Mouse (Mus musculus) heart, embryonic 13.5 days (tissue): ENCODE data around the gene Ubxn6. TPM values are rescaled to one million over a fixed set of nuclear protein-coding genes. Genes with fewer than 3 reads are reported as not detected.

Source experiments
- ATAC-seq: fragments of 200-750 bp; cut with Nextera tagmentation; 2 replicates; pipeline ENCODE4 v1.8.0; 2017; ENCODE audit warnings: moderate TSS enrichment; ENCODE audit not compliant: insufficient number of reproducible peaks, low FRiP score, low TSS enrichment; ENCODE audit errors: extremely low read depth
- H3K27ac ChIP-seq: fragments of 300-500 bp; sonication (generic); replicated peaks from 2 replicates; pipeline ENCODE4 v1.5.1; 2015; ENCODE audit warnings: moderate library complexity, mild to moderate bottlenecking, inconsistent platforms
- H3K27me3 ChIP-seq: fragments of 300-500 bp; sonication (generic); replicated peaks from 2 replicates; pipeline ENCODE4 v1.6.1; 2015; ENCODE audit warnings: mild to moderate bottlenecking, inconsistent platforms
- H3K36me3 ChIP-seq: fragments of 300-500 bp; sonication (generic); 2 replicates; pipeline ENCODE4 v1.6.1; 2015; ENCODE audit warnings: mild to moderate bottlenecking, inconsistent platforms
- H3K4me1 ChIP-seq: fragments of 300-500 bp; sonication (generic); 2 replicates; pipeline ENCODE4 v1.6.1; 2015; ENCODE audit warnings: inconsistent platforms
- H3K4me2 ChIP-seq: fragments of 300-500 bp; sonication (generic); 2 replicates; pipeline ENCODE4 v1.6.1; 2015; ENCODE audit warnings: inconsistent platforms, mild to moderate bottlenecking, moderate library complexity
- H3K4me3 ChIP-seq: fragments of 300-500 bp; sonication (generic); 2 replicates; pipeline ENCODE4 v1.5.1; 2015; ENCODE audit warnings: moderate library complexity, mild to moderate bottlenecking, inconsistent platforms
- H3K9ac ChIP-seq: fragments of 300-500 bp; sonication (generic); 2 replicates; pipeline ENCODE4 v1.6.1; 2015; ENCODE audit warnings: inconsistent platforms, mild to moderate bottlenecking, moderate library complexity
- H3K9me3 ChIP-seq: fragments of 300-500 bp; sonication (generic); 2 replicates; pipeline ENCODE4 v1.6.1; 2016; ENCODE audit warnings: inconsistent platforms
- WGBS: fragments of 180-500 bp; shearing (Covaris S2); methylation state at CpG from one replicate; pipeline ENCODE4 v1.1.7; 2015; ENCODE audit warnings: mixed read lengths; 5-methylcytosine and 5-hydroxymethylcytosine counted together
- polyA plus RNA-seq: library from polyadenylated mRNA; unstranded; fragments of >200 nt; fragmentation: Nextera tagmentation; extraction: Ambion mirVana; gene quantifications from 2 replicates; pipeline ENCODE4 v1.2.1, GENCODE M21; 2015

Ubxn6 gene
- polyA plus RNA-seq, result 37.8 and 44.2 TPM in 2 replicates

DNA sequence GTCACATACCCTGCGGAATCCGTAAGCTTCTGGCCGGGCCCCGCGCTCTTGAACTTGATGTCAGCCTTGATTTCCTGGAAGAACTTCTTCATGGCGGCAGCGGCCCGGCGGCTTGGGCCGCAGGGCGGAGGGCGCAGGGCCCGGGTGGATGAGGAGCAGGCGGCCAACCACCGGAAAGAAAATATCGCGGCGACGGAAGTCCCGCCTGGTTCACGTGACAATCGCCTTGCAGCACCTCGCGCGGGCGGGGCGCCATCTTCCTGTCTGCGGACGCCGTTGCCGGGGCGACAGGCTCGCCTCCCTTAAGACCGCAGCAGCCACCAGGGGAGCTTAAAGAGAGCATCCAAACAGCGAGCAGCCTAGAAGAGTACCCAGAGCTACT, at the start of gene Ubxn6:
TSS of gene Ubxn6 (minus strand) at position 202 of the 382 bp plus-strand sequence.
- H3K4me1 ChIP-seq, result peaks cover 24% of the 10 kb centered on the region
- H3K4me2 ChIP-seq, result peak within 1 kb of the TSS; percentile 79
- peak within 1 kb of the TSS; percentile 73 for H3K4me3 ChIP-seq
- peak within 1 kb of the TSS; percentile 97 for H3K27ac ChIP-seq
- peak; percentile 20 for ATAC-seq
- no peaks in the 10 kb centered on the region for H3K27me3 ChIP-seq
- WGBS, result under 1% methylated on average over 35 of the region's 35 CpGs
- no peaks in the 10 kb centered on the region for H3K9me3 ChIP-seq
- H3K9ac ChIP-seq, result peak within 1 kb of the TSS; percentile 92
- H3K36me3 ChIP-seq, result peaks cover 38% of the 10 kb centered on the region

DNA sequence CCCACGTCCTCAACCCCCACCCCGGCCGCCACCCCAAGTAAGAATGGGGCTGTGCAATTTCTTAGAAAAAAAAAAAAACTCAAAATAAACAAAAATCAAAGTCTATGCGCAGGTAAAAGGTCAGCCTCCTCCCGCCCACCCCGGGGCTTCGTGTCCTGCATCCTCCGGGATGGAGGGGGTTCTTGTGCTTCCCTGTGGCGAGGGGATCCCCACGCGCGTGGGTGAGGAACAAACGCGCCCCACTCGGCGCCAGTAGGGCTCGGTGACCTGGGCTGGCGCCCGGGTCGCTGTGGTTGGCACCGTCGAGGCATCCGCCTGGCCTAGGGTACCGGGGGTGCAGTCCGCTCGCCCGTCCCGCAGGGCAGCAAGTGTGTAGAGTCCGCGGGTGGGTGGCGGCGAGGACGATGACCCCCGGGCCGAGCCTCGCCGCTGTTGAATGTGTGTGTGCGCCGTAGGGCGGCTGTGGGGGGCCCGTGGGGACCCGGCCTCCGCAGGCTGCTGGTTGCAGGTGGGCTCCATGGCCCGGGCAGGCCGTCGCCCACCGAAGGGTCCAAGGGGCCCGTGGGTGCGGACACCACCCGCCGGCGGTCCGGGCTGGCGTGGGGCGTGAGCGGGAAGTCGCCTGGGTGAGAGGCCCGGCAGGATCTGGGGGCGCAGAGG, 49.0 kb upstream of the Ubxn6 start:
- WGBS, result 32% methylated on average over 59 of the region's 59 CpGs
- Histone ChIP-seq H3K4me3 (peak overlapping the region; percentile 56), H3K9ac (peak overlapping the region; percentile 72), H3K9me3 (peaks cover 9% of the 10 kb centered on the region), H3K27ac (no peak overlapping the region), H3K36me3 (peaks cover 3% of the 10 kb centered on the region; the same call in 1 of the 2 replicates), H3K27me3 (peaks cover 81% of the 10 kb centered on the region), H3K4me2 (peak overlapping the region; percentile 88), H3K4me1 (peaks cover 28% of the 10 kb centered on the region)
- no peak for ATAC-seq

DNA sequence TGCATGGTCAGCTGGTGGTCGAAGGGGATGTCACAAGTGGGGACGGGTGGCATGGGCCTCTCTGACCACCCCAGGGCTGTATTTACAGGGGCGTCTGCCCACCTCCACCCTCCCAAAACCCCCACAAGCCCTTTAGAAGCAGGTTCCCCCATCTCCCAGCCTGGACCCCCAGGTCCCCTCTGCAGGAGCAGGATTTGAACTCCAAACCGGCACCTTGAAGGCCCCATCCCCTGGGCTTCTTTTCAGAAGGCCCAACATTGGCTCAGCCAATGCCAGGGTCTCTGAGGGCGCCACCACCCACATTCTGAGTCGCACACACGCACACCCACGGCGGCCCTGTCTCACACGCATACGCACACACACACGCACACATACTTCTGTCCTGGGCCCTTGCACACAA, 48.3 kb upstream of the Ubxn6 start:
- no peak for ATAC-seq
- H3K27me3 ChIP-seq, result peaks cover 87% of the 10 kb centered on the region
- H3K9ac ChIP-seq, result no peak overlapping the region
- H3K36me3 ChIP-seq, result peaks cover 3% of the 10 kb centered on the region; the same call in 1 of the 2 replicates
- no peak overlapping the region for H3K4me2 ChIP-seq
- H3K27ac ChIP-seq, result no peak overlapping the region
- no peak overlapping the region for H3K4me3 ChIP-seq
- peaks cover 28% of the 10 kb centered on the region for H3K4me1 ChIP-seq
- peaks cover 9% of the 10 kb centered on the region for H3K9me3 ChIP-seq
- WGBS, result 88% methylated on average over 12 of the region's 12 CpGs

DNA sequence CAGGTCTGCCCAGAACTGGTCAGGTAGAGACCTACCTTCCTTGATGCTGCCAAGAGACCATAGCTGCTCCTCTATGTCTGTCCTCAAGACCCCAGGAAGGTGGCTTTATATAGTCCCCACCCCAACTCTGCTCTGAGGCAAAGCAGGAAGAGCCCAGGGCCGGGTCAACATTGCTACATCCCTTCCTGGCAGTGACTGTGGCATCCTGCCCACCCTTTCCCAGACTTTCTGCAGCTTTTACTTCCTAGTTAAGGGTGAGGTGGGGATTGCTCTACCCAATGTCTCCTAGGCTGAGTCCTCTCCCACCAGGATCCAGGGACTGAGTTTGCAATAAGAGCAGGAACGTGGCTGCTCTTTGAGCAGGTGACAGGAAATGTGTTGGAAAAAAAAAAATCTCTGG, 47.0 kb upstream of the Ubxn6 start, which contains the start of gene Lrg1:
TSS of gene Lrg1 (minus strand) at position 176 of the 400 bp plus-strand sequence.
- H3K27me3 ChIP-seq, result peaks cover 93% of the 10 kb centered on the region
- H3K36me3 ChIP-seq, result peaks cover 3% of the 10 kb centered on the region; the same call in 1 of the 2 replicates
- ATAC-seq, result no peak
- no peak within 1 kb of the TSS for H3K9ac ChIP-seq
- WGBS, result 42% methylated on average over 2 of the region's 2 CpGs
- peaks cover 9% of the 10 kb centered on the region for H3K9me3 ChIP-seq
- H3K27ac ChIP-seq, result no peak within 1 kb of the TSS
- no peak within 1 kb of the TSS for H3K4me2 ChIP-seq
- 0 out of 2 replicates have a peak within 1 kb of the TSS, but pooled peaks have one; percentile 42 for H3K4me3 ChIP-seq
- H3K4me1 ChIP-seq, result peaks cover 33% of the 10 kb centered on the region

DNA sequence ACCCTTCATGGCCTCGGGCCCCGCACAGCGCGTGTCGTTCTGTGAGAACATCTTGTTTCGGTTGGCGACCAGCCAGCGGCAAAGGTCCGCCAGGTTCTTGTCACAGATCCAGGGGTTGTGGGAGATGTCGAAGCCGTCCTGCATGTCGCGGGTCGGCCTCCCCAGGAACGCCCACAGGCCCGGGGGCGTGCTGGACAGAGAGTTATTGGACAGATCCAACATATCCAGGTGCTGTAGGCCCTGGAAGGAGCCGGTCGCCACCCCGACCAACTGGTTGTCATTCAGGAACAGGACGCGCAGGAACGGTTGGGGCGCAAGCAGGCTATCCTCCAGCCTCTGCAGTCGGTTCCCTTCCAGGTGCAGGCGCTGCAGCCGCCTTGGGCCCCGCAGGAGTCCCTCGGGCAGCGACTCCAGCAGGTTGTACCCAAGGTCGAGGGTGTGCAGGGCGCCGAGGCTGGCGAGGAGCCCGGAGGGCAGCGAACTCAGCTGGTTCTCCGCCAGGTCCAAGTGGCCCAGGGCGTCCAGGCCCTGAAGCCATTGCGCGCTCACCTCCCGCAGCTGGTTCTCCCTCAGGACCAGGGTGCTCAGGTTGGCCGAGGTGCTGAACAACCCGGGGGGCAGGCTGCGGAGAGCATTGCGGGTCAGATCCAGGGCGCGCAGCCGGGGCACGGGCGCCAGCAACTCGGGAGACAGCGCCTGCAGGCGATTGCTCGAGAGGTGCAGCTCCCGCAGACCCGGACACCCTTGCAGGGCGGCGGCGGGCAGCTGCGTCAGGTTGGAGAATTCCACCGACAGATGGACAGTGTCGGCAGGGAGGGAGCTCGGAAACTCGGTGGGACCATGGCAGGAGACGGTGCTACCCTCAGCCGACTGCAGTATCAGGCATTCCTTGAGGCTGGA, 45.4 kb upstream of the Ubxn6 start:
- ATAC-seq, result no peak
- Histone ChIP-seq H3K9ac (peak overlapping the region; percentile 34), H3K27ac (no peak overlapping the region), H3K4me1 (peaks cover 33% of the 10 kb centered on the region), H3K9me3 (peaks cover 9% of the 10 kb centered on the region), H3K4me2 (peak overlapping the region; percentile 70), H3K27me3 (peaks cover 95% of the 10 kb centered on the region), H3K36me3 (peaks cover 3% of the 10 kb centered on the region; the same call in 1 of the 2 replicates), H3K4me3 (peak overlapping the region; percentile 42)
- WGBS, result 4% methylated on average over 66 of the region's 66 CpGs

DNA sequence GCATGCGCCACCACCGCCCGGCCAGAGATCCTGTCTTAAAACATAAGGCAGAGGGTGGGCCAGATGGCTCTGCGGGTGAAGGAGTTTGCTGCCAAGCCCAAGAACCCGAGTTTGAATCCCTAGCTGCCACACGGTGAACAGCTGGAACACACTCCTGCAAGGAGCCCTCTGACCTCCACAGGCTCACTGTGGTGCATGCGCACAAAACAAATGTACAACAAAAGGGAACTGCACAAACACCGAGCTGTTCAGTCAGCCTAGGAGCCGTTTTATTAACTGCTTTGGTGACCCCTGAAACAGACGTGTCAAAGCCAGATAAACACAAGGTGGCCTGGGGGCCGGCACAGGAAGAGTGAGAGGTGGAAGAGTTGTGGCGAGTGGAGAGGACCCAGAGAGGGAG, 44.6 kb upstream of the Ubxn6 start:
- no peak overlapping the region for H3K27ac ChIP-seq
- no peak for ATAC-seq
- H3K4me3 ChIP-seq, result peak overlapping the region; percentile 42
- 35% methylated on average over 12 of the region's 12 CpGs for WGBS
- peaks cover 29% of the 10 kb centered on the region for H3K4me1 ChIP-seq
- H3K9me3 ChIP-seq, result peaks cover 9% of the 10 kb centered on the region
- peak overlapping the region; percentile 34 for H3K9ac ChIP-seq
- H3K36me3 ChIP-seq, result peaks cover 3% of the 10 kb centered on the region; the same call in 1 of the 2 replicates
- H3K4me2 ChIP-seq, result peak overlapping the region; percentile 70
- H3K27me3 ChIP-seq, result peaks cover 92% of the 10 kb centered on the region

DNA sequence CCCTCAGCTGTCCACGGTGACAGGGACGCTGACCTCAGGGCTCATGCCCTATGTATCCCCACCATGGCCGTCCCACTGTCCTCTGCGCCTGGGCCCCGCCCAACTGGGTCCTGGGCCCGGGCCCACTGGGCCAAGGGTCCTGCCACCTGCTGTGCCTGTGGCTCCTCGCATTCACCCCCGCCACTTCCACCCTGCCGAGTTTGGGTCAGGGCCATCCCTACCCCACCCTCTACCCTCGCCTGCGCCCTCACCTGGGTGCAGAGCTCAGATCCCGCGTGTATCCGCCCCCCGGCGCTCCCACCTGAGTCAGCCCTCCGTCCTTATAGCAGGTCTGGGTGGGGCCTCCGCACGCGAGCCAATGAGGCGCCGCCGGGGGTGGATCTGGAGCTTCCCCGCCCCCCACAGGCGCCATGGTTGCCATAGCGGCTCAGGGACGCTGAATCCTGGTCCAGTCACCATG, 42.5 kb upstream of the Ubxn6 start, which contains the start of gene Plin5:
TSS of gene Plin5 (minus strand) at position 346 of the 460 bp plus-strand sequence.
- Histone ChIP-seq H3K4me1 (peaks cover 22% of the 10 kb centered on the region), H3K4me2 (peak within 1 kb of the TSS; percentile 67), H3K27me3 (peaks cover 70% of the 10 kb centered on the region), H3K9me3 (peaks cover 2% of the 10 kb centered on the region), H3K4me3 (peak within 1 kb of the TSS; percentile 37), H3K9ac (no peak within 1 kb of the TSS), H3K27ac (no peak within 1 kb of the TSS), H3K36me3 (peaks cover under 1% of the 10 kb centered on the region; the same call in 1 of the 2 replicates)
- no peak for ATAC-seq
- 2% methylated on average over 26 of the region's 27 CpGs for WGBS

DNA sequence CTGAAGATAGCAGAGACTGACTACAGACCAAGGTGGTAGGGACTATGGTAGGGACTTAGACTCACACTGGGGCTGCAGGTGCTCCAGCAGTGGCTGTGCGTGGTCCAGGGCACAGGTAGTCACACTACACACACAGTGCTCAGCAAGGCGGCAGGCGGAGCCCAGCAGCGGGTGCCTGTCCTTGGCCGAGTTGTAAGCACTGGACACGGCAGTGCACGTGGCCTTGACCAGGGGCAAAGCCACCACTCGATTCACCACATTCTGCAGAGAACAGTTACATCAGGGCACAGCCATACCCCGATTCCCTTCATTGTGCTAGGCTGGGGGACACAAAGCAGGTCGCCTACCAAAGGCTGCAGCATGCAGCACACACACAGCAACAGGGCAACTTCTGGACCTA, 41.4 kb upstream of the Ubxn6 start:
- Histone ChIP-seq H3K4me3 (no peak overlapping the region), H3K27me3 (peaks cover 59% of the 10 kb centered on the region), H3K4me1 (peaks cover 22% of the 10 kb centered on the region), H3K4me2 (no peak overlapping the region), H3K27ac (no peak overlapping the region), H3K9me3 (no peaks in the 10 kb centered on the region), H3K9ac (no peak overlapping the region), H3K36me3 (no peaks in the 10 kb centered on the region)
- 75% methylated on average over 10 of the region's 10 CpGs for WGBS
- no peak for ATAC-seq

DNA sequence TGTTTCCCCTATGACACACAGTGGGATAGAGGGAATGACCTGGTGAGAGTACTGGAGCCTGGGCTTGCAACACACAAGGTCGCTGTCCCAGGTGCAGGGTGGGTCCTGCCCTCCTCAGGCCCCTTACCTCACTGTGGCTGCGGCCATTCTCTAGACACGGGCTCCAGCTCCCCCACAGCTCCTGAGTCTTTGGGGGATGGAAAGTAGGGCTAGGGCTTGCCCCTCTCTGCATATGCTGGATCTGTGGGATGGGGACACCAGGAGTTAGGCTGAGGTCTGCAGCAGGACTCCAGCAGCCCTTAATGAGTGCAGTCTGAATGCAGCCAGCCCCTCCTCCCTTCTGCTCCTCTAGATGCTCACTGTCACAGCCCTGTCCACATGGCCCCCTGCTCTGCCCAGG, 37.9 kb upstream of the Ubxn6 start:
- no peak overlapping the region for H3K27ac ChIP-seq
- ATAC-seq, result no peak

DNA sequence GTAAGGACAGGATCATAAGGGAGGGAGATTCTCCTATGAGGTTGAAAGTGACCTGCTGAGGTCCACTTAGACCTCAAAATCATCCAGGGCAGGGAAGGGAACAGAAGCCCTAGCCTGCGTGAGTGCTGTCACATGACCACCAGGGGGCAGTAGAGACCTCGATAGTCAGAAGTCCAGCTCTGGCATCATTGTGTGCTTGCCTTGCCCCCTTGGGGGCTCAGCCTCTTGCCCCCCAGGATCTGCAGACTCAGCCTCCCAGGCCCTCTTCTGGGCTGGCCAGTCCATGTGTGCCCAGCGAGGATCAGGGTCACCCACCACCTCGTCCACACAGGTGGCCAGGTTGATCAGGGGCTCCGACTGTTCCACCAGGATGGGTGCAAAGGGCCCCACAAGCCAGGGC, 37.0 kb upstream of the Ubxn6 start:
- H3K4me2 ChIP-seq, result no peak overlapping the region
- no peak overlapping the region for H3K9ac ChIP-seq
- no peak overlapping the region for H3K4me3 ChIP-seq
- no peaks in the 10 kb centered on the region for H3K9me3 ChIP-seq
- no peak for ATAC-seq
- no peak overlapping the region for H3K27ac ChIP-seq
- WGBS, result 54% methylated on average over 5 of the region's 5 CpGs
- peaks cover 20% of the 10 kb centered on the region for H3K27me3 ChIP-seq
- 0 out of 2 replicates have a peak, but pooled peaks cover 6% of the 10 kb centered on the region for H3K36me3 ChIP-seq
- peaks cover 12% of the 10 kb centered on the region for H3K4me1 ChIP-seq

More for the DNA sequence above, 37.9 kb upstream of the Ubxn6 start:
- 66% methylated on average over 3 of the region's 3 CpGs for WGBS
- Histone ChIP-seq H3K27me3 (peaks cover 26% of the 10 kb centered on the region), H3K9ac (no peak overlapping the region), H3K36me3 (0 out of 2 replicates have a peak, but pooled peaks cover 3% of the 10 kb centered on the region), H3K4me3 (no peak overlapping the region), H3K9me3 (no peaks in the 10 kb centered on the region), H3K4me1 (peaks cover 16% of the 10 kb centered on the region), H3K4me2 (no peak overlapping the region)

DNA sequence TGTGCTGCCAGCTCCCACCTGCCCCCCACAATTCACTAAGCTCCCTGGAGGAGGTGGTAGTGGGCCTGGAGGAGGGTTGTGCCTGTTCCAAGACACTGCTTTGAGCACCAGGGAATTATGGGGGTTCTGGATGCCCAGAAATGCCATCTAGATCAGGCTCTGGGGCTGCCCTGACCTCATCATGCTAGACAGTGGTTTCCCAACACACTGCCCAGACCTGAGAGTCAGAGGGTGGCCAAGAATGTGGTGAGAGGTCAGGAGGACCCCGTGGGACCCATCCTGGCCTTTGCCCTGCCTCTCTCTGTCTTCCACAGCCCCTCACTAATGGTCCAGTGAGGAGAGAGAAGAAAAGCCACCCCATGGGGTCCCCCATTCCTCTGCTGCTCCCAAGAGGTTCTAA, 36.2 kb upstream of the Ubxn6 start:
- no peaks in the 10 kb centered on the region for H3K9me3 ChIP-seq
- H3K27me3 ChIP-seq, result peaks cover 12% of the 10 kb centered on the region
- H3K27ac ChIP-seq, result no peak overlapping the region
- 36% methylated on average over 1 of the region's 1 CpGs for WGBS
- H3K9ac ChIP-seq, result no peak overlapping the region
- no peak for ATAC-seq
- H3K4me3 ChIP-seq, result no peak overlapping the region
- no peak overlapping the region for H3K4me2 ChIP-seq
- H3K36me3 ChIP-seq, result 0 out of 2 replicates have a peak, but pooled peaks cover 6% of the 10 kb centered on the region
- peaks cover 12% of the 10 kb centered on the region for H3K4me1 ChIP-seq
